Mouse (Mus musculus) c-Kit-negative CD71-positive TER-119-positive erythroid progenitor cells, embryonic 14.5 days (primary cell): ENCODE measurements at regions not wholly inside any gene's neighbourhood (a gene's known extent, or its start where the extent isn't known, plus 50 kb on each side); places are given as distances from the start of the nearest gene placed in this dataset.

Experiments
- DNase-seq: peaks from one replicate; pipeline ENCODE4 v3.0.0-alpha.2; 2013; ENCODE audit warnings: low read depth, low spot score

DNA sequence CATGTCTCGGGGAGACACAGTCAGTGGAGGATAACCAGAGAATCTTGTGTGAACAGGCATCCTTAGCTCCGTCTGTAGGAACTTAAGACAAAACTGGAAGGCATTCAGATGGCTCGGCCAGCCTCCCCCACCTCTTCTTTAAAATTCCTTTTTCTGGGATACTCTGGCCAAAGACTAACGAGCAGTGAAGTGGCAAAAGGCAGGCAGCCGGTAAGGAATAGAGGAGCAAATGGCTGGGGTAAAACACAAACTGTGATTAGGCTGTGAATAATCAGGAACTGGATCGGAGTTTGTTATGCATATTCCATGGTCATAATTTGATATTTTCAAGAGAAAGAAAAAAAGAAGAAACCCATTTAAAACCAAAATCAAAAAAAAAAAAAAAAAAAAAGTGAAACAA is 287.8 kb upstream of the Vrk2 start:
- DNase-seq, result no peak
